Mouse (Mus musculus): Measurements from ENCODE around the gene Cript.

DNA sequence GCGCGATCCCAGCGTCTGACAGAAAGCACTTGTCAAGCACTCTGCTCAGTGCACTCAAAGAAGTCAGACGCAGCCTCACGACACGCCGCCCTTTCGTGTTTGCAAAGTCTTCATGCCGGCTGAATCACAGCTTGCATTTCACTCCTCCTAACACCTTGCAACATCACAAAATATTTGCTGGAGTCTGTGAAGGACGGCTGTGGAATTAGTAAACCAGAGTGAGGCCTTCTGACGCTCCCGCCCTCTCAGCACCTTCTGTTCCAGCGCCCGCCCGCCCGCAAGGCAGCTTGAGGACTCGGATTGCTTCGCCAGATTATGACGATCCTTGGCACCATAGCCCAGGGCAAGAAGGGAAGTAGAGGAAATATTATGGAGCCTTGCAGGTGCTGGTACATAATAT, 16.4 kb downstream of the Cript start:
- TF ChIP-seq CHD2 (IDR thresholded peaks at IDR 0.05; ENCODE audit: low read depth, low read length) (no peak), HCFC1 (IDR thresholded peaks at IDR 0.05; ENCODE audit: borderline replicate concordance, insufficient read depth, low read length) (no peak), ZC3H11A (IDR thresholded peaks at IDR 0.05; ENCODE audit: borderline replicate concordance, low read depth, low read length) (no peak)

All from ES-E14 (cell line).